Mouse (Mus musculus) granulocyte monocyte progenitor cell, adult 5-6 weeks (primary cell): ENCODE measurements around the gene Crebrf. TPM values are rescaled to one million over a fixed set of nuclear protein-coding genes. Genes with fewer than 3 reads are reported as not detected.
A peak's percentile ranks its signal among the peaks of the same experiment; 100 is the strongest.

Source experiments
- ATAC-seq: replicated peaks from 2 replicates; pipeline ENCODE4 v1.8.0; 2016; ENCODE audit warnings: mild to moderate bottlenecking, moderate TSS enrichment, inconsistent platforms; ENCODE audit not compliant: poor library complexity, severe bottlenecking
- total RNA-seq, 2 experiments: library from RNA; stranded (forward) in 1 of 2; stranded (reverse) in 1 of 2; fragments of 200-712, 200-1000 nt in 1 of 2; fragments of >200 nt in 1 of 2; fragmentation: Nextera tagmentation in 1 of 2; gene quantifications; 2 replicates each; pipeline ENCODE4 v1.2.3; 2014 to 2017

Gene Crebrf
- total RNA-seq, 2 experiments from 2014 or later = 17.0 to 30.0 TPM

- no peak for ATAC-seq
Observed at GRCm38 (mm10) chr17:26703671-26704070, 11.8 kb upstream of the Crebrf start.

- peak; percentile 42 for ATAC-seq
Observed at GRCm38 (mm10) chr17:26705463-26706359, 9.7 kb upstream of the Crebrf start.

GRCm38 (mm10) chr17:26707066-26707465, 8.4 kb upstream of the Crebrf start:
- no peak for ATAC-seq

- ATAC-seq = no peak
Observed at GRCm38 (mm10) chr17:26708499-26708898, 7.0 kb upstream of the Crebrf start.

GRCm38 (mm10) chr17:26708993-26709590, 6.4 kb upstream of the Crebrf start:
- no peak for ATAC-seq

- ATAC-seq = no peak
Observed at GRCm38 (mm10) chr17:26710049-26710448, 5.4 kb upstream of the Crebrf start.

- ATAC-seq = peak; percentile 83
Observed at GRCm38 (mm10) chr17:26715916-26716717, 667 bp downstream of the Crebrf start.

GRCm38 (mm10) chr17:26717868-26718267, 2.4 kb downstream of the Crebrf start:
- no peak for ATAC-seq

- no peak for ATAC-seq
Observed at GRCm38 (mm10) chr17:26719405-26719804, 4.0 kb downstream of the Crebrf start.

GRCm38 (mm10) chr17:26721802-26722201, 6.4 kb downstream of the Crebrf start:
- no peak for ATAC-seq

GRCm38 (mm10) chr17:26724790-26725189, 9.3 kb downstream of the Crebrf start:
- no peak for ATAC-seq

- no peak; the same call in 1 of the 2 replicates for ATAC-seq
Observed at GRCm38 (mm10) chr17:26726674-26727073, 11.2 kb downstream of the Crebrf start.

- no peak for ATAC-seq
Observed at GRCm38 (mm10) chr17:26727110-26727755, 11.8 kb downstream of the Crebrf start.

- no peak for ATAC-seq
Observed at GRCm38 (mm10) chr17:26742581-26742980, 27.1 kb downstream of the Crebrf start.

GRCm38 (mm10) chr17:26743294-26743693, 27.8 kb downstream of the Crebrf start:
- no peak for ATAC-seq

- ATAC-seq = peak; percentile 90
Observed at GRCm38 (mm10) chr17:26749975-26750374, 34.5 kb downstream of the Crebrf start.

- ATAC-seq = no peak
Observed at GRCm38 (mm10) chr17:26752297-26752696, 36.8 kb downstream of the Crebrf start.

GRCm38 (mm10) chr17:26753476-26753875, 38.0 kb downstream of the Crebrf start:
- peak; percentile 64 for ATAC-seq

GRCm38 (mm10) chr17:26767100-26767753, 51.8 kb downstream of the Crebrf start:
- ATAC-seq = no peak

GRCm38 (mm10) chr17:26767754-26768124, 52.3 kb downstream of the Crebrf start:
- ATAC-seq = no peak
